9 mouse cellular contexts compared by ENCODE assay signal in genomic region chr15:98985982-98986715, GRCm38 (mm10). TPM values are rescaled to one million over a fixed set of nuclear protein-coding genes. Genes with fewer than 3 reads are reported as not detected.
DNase-seq lines count a peak whose midpoint lies in the region; ATAC-seq and TF ChIP-seq lines count a peak whose summit lies in the region.
"Had no signal": no experiment of that assay in that cellular context is flagged by ENCODE, and none has a peak within 500 bp of the region (broad histone marks: within the 10 kb centered on the region; RNA-seq: fewer than 3 reads in every experiment).

No protein-coding gene starts in this region.

- H3K9ac ChIP-seq in limb, embryonic 13.5 days, result peak overlapping the region; percentile 76
- H3K9ac ChIP-seq in stomach, embryonic 15.5 days, result 0 out of 2 replicates have a peak overlapping the region, but pooled peaks have one; percentile 21

- H3K4me3 ChIP-seq in testis, adult 2 months (ENCODE audit: control insufficient read depth, low read depth, low read length), result peak overlapping the region; percentile 90
- peak overlapping the region; percentile 50 for H3K4me3 ChIP-seq in limb, embryonic 13.5 days
- peak overlapping the region; percentile 53 for H3K4me3 ChIP-seq in stomach, embryonic 15.5 days (replicated peaks)

- no peak for TF ChIP-seq CTCF in testis, adult 2 months (IDR thresholded peaks at IDR 0.05; ENCODE audit: control insufficient read depth, insufficient read depth, insufficient replicate concordance, low read depth, low read length)

- H3K27ac ChIP-seq in testis, adult 2 months (ENCODE audit: control insufficient read depth, insufficient read depth, low read depth, low read length), result peak overlapping the region; percentile 99
- H3K27ac ChIP-seq in limb, embryonic 13.5 days, result peak overlapping the region; percentile 91
- H3K27ac ChIP-seq in stomach, embryonic 15.5 days, result peak overlapping the region; percentile 87

- DNase-seq in cerebellum, adult 11-12 months, result peak; percentile 30
- DNase-seq in cerebellum, postnatal 4 days (ENCODE audit: low spot score in 2 of 2), result no peak
- no peak for DNase-seq in testis, postnatal 10 days (ENCODE audit: low spot score)
- DNase-seq in adrenal gland, postnatal 36 days, result no peak
- no peak for DNase-seq in kidney, postnatal 4 days

- no peak for ATAC-seq in limb, embryonic 13.5 days (ENCODE audit: low FRiP score, low read depth)
- ATAC-seq in stomach, embryonic 15.5 days (ENCODE audit: insufficient read depth, low FRiP score, low read depth), result no peak

- H3K4me1 ChIP-seq in testis, adult 2 months (ENCODE audit: control insufficient read depth, insufficient read depth, low read length), result peaks cover 16% of the 10 kb centered on the region
- peaks cover 53% of the 10 kb centered on the region for H3K4me1 ChIP-seq in limb, embryonic 13.5 days
- 0 out of 2 replicates have a peak, but pooled peaks cover 10% of the 10 kb centered on the region for H3K4me1 ChIP-seq in stomach, embryonic 15.5 days

- no peaks in the 10 kb centered on the region for H3K27me3 ChIP-seq in testis, adult 2 months (ENCODE audit: control insufficient read depth, insufficient read depth, low read length)
- H3K27me3 ChIP-seq in limb, embryonic 13.5 days, result no peaks in the 10 kb centered on the region
- H3K27me3 ChIP-seq in stomach, embryonic 15.5 days (replicated peaks), result no peaks in the 10 kb centered on the region

- WGBS in limb, embryonic 13.5 days, result 36% methylated on average over 12 of the region's 12 CpGs
- 42% methylated on average over 12 of the region's 12 CpGs for WGBS in stomach, embryonic 15.5 days

- H3K36me3 ChIP-seq in testis, adult 2 months (ENCODE audit: control insufficient read depth, insufficient read depth, low read length), result no peaks in the 10 kb centered on the region
- H3K36me3 ChIP-seq in limb, embryonic 13.5 days, result no peaks in the 10 kb centered on the region
- H3K36me3 ChIP-seq in stomach, embryonic 15.5 days, result no peaks in the 10 kb centered on the region

- H3K4me2 ChIP-seq in limb, embryonic 13.5 days (replicated peaks), result peak overlapping the region; percentile 72
- peak overlapping the region; percentile 52 for H3K4me2 ChIP-seq in stomach, embryonic 15.5 days

- H3K9me3 ChIP-seq in limb, embryonic 13.5 days, result no peaks in the 10 kb centered on the region
- no peaks in the 10 kb centered on the region for H3K9me3 ChIP-seq in stomach, embryonic 15.5 days

- TF ChIP-seq POLR2A in testis, adult 2 months (IDR thresholded peaks at IDR 0.05; ENCODE audit: control insufficient read depth, low read depth, low read length), result no peak

RNA-seq across cellular contexts. Expression of gene Tuba1a, which starts 32.6 kb away (rescaled TPM):
- 77.2 and 93.1 TPM in 2 replicates for polyA plus RNA-seq in testis, adult 2 months (2012; rRNA removed)
- polyA plus RNA-seq in limb, embryonic 13.5 days (2015; fragmentation: Nextera tagmentation; extraction: Ambion mirVana), result 1,398 and 1,426 TPM in 2 replicates
- polyA plus RNA-seq in stomach, embryonic 15.5 days (2015; fragmentation: Nextera tagmentation; extraction: Ambion mirVana), result 915 and 964 TPM in 2 replicates
- total RNA-seq in adrenal gland, postnatal 36 days (2021), result 100 to 1,000 TPM in 1 of 2 experiments, 10 to 100 TPM in 1; 87.9 to 123 TPM

RNA-seq across cellular contexts. Expression of gene Gm49450, which starts 32.8 kb away (rescaled TPM):
- 2.3 and 2.4 TPM in 2 replicates for polyA plus RNA-seq in testis, adult 2 months (2012; rRNA removed)
- polyA plus RNA-seq in limb, embryonic 13.5 days (2015; fragmentation: Nextera tagmentation; extraction: Ambion mirVana), result not detected in 2 replicates
- not detected in 2 replicates for polyA plus RNA-seq in stomach, embryonic 15.5 days (2015; fragmentation: Nextera tagmentation; extraction: Ambion mirVana)
- total RNA-seq in adrenal gland, postnatal 36 days (2021), result not detected
- total RNA-seq: gastrocnemius, adult 18-20 months had no signal

RNA-seq across cellular contexts. Expression of gene Tuba1c, which starts 43.5 kb away (rescaled TPM):
- 223 and 227 TPM in 2 replicates for polyA plus RNA-seq in testis, adult 2 months (2012; rRNA removed)
- polyA plus RNA-seq in limb, embryonic 13.5 days (2015; fragmentation: Nextera tagmentation; extraction: Ambion mirVana), result 143 and 149 TPM in 2 replicates
- 196 and 204 TPM in 2 replicates for polyA plus RNA-seq in stomach, embryonic 15.5 days (2015; fragmentation: Nextera tagmentation; extraction: Ambion mirVana)
- 100 to 1,000 TPM; 272 to 276 TPM for total RNA-seq in adrenal gland, postnatal 36 days (2021)

RNA-seq across cellular contexts. Expression of gene Tuba1b, which starts 51.8 kb away (rescaled TPM):
- polyA plus RNA-seq in testis, adult 2 months (2012; rRNA removed), result 124 and 148 TPM in 2 replicates
- 1,632 and 1,683 TPM in 2 replicates for polyA plus RNA-seq in limb, embryonic 13.5 days (2015; fragmentation: Nextera tagmentation; extraction: Ambion mirVana)
- polyA plus RNA-seq in stomach, embryonic 15.5 days (2015; fragmentation: Nextera tagmentation; extraction: Ambion mirVana), result 1,197 and 1,299 TPM in 2 replicates
- 100 to 1,000 TPM; 252 to 276 TPM for total RNA-seq in adrenal gland, postnatal 36 days (2021)
